ENCODE assay signal across 7 mouse cellular contexts in genomic region chr4:70533056-70533805, GRCm38 (mm10). TPM values are rescaled to one million over a fixed set of nuclear protein-coding genes. Genes with fewer than 3 reads are reported as not detected.
DNase-seq lines count a peak whose midpoint lies in the region; ATAC-seq and TF ChIP-seq lines count a peak whose summit lies in the region.

No protein-coding gene starts in this region.

- H3K4me2 ChIP-seq in intestine, embryonic 15.5 days (replicated peaks): peak overlapping the region; percentile 90
- peak overlapping the region; percentile 66 for H3K4me2 ChIP-seq in neural tube, embryonic 12.5 days (replicated peaks)

- no peaks in the 10 kb centered on the region for H3K27me3 ChIP-seq in intestine, embryonic 15.5 days (replicated peaks)
- no peaks in the 10 kb centered on the region for H3K27me3 ChIP-seq in neural tube, embryonic 12.5 days (replicated peaks)

- no peaks in the 10 kb centered on the region for H3K36me3 ChIP-seq in intestine, embryonic 15.5 days
- H3K36me3 ChIP-seq in neural tube, embryonic 12.5 days: no peaks in the 10 kb centered on the region

- no peak for TF ChIP-seq CTCF in lung, adult 2 months (IDR thresholded peaks at IDR 0.05; ENCODE audit: insufficient read depth, low read length)
- no peak for TF ChIP-seq CTCF in embryonic fibroblast, embryonic 13.5 days (IDR thresholded peaks at IDR 0.05; ENCODE audit: borderline replicate concordance, insufficient read depth, low read length)

- peak overlapping the region; percentile 73; the same call in 1 of the 2 replicates for H3K9ac ChIP-seq in intestine, embryonic 15.5 days
- H3K9ac ChIP-seq in neural tube, embryonic 12.5 days: peak overlapping the region; percentile 93

- no peak for TF ChIP-seq POLR2A in lung, adult 2 months (IDR thresholded peaks at IDR 0.05; ENCODE audit: borderline replicate concordance, extremely low read depth, low read depth, low read length)
- no peak for TF ChIP-seq POLR2A in embryonic fibroblast, embryonic 13.5 days (IDR thresholded peaks at IDR 0.05; ENCODE audit: low read depth, low read length)

- 0 out of 2 replicates have a peak overlapping the region, but pooled peaks have one; percentile 4 for H3K27ac ChIP-seq in embryonic fibroblast, embryonic 13.5 days (ENCODE audit: insufficient read depth, low read length)
- no peak overlapping the region for H3K27ac ChIP-seq in intestine, embryonic 15.5 days
- no peak overlapping the region for H3K27ac ChIP-seq in neural tube, embryonic 12.5 days

- H3K4me1 ChIP-seq in lung, adult 2 months (ENCODE audit: control insufficient read depth, insufficient read depth, low read length): peaks cover 13% of the 10 kb centered on the region
- H3K4me1 ChIP-seq in embryonic fibroblast, embryonic 13.5 days (ENCODE audit: control insufficient read depth, insufficient read depth, low read length): peaks cover 9% of the 10 kb centered on the region; the same call in 1 of the 2 replicates
- peaks cover 5% of the 10 kb centered on the region for H3K4me1 ChIP-seq in intestine, embryonic 15.5 days (replicated peaks)
- peaks cover 36% of the 10 kb centered on the region for H3K4me1 ChIP-seq in neural tube, embryonic 12.5 days

- WGBS in lung, adult 2 months: 50% methylated on average over 3 of the region's 3 CpGs
- 60% methylated on average over 3 of the region's 3 CpGs for WGBS in intestine, embryonic 15.5 days
- WGBS in neural tube, embryonic 12.5 days: 43% methylated on average over 3 of the region's 3 CpGs

- no peaks in the 10 kb centered on the region for H3K9me3 ChIP-seq in intestine, embryonic 15.5 days
- no peaks in the 10 kb centered on the region for H3K9me3 ChIP-seq in neural tube, embryonic 12.5 days

- DNase-seq in lung, adult 2 months: no peak
- DNase-seq in lung, postnatal 14 days: no peak
- no peak for DNase-seq in adrenal gland, postnatal 10 days
- no peak for DNase-seq in adrenal gland, postnatal 4 days (ENCODE audit: low spot score in 2 of 2)

- peak overlapping the region; percentile 83 for H3K4me3 ChIP-seq in lung, adult 2 months (replicated peaks; ENCODE audit: extremely low read depth, low read depth, low read length)
- H3K4me3 ChIP-seq in embryonic fibroblast, embryonic 13.5 days (ENCODE audit: insufficient read depth, low read length): peak overlapping the region; percentile 78
- peak overlapping the region; percentile 78 for H3K4me3 ChIP-seq in intestine, embryonic 15.5 days (replicated peaks)
- peak overlapping the region; percentile 88 for H3K4me3 ChIP-seq in neural tube, embryonic 12.5 days

- no peak for ATAC-seq in intestine, embryonic 15.5 days
- no peak for ATAC-seq in neural tube, embryonic 12.5 days (ENCODE audit: low FRiP score, low read depth)

RNA-seq across cellular contexts. Expression of gene Megf9, which starts 1.6 kb away (rescaled TPM):
- polyA plus RNA-seq in lung, adult 2 months (2012; rRNA removed): 26.1 and 39.8 TPM in 2 replicates
- 9.1 and 13.4 TPM in 2 replicates for polyA plus RNA-seq in embryonic fibroblast, embryonic 13.5 days (2011; ENCODE audit: insufficient read length, low read depth, missing spikeins)
- 5.3 and 5.5 TPM in 2 replicates for polyA plus RNA-seq in intestine, embryonic 15.5 days (2015; fragmentation: Nextera tagmentation; extraction: Ambion mirVana)
- 30.9 and 32.5 TPM in 2 replicates for polyA plus RNA-seq in neural tube, embryonic 12.5 days (2016; fragmentation: Nextera tagmentation; extraction: Ambion mirVana)
- 10 to 100 TPM; 32.3 to 33.5 TPM for total RNA-seq in adrenal gland, postnatal 10 days (2021)
- total RNA-seq in adrenal gland, postnatal 4 days (2021): 10 to 100 TPM; 31.7 to 35.9 TPM
